Mouse (Mus musculus) adrenal gland, postnatal 4 days (tissue): ENCODE data around the gene Swsap1. TPM values are rescaled to one million over a fixed set of nuclear protein-coding genes. Genes with fewer than 3 reads are reported as not detected.

ENCODE experiments used
- DNase-seq, 2 experiments: peaks; one replicate each; pipeline ENCODE4 v3.0.0; 2021 to 2022; ENCODE audit warnings: low spot score in 2 of 2, mixed read lengths in 2 of 2
- total RNA-seq, 2 experiments: library from RNA; stranded (reverse); gene quantifications; 2 replicates each; pipeline ENCODE4 v1.2.3; 2021

Swsap1 gene
- total RNA-seq, 2 experiments from 2014 or later = 15.9 to 16.1 TPM

DNA sequence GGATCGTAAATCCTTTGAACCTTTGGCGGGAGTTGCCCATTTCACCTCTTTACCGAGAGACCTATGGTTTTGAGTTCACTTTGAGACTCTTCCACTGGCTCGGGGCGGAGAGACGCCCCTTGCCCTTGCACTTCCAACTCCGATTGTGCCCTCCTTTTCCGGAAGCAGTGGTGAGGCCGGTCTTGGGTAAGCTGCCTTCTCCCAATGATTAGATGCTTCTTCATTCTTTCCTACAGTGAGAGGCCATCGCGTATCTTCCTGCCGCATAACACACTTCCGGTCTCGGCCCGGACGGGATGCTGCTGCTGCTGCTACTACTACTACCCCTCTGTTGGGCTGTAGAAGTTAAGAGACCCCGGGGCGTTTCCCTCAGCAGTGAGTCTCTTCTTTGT lies 47.6 kb downstream of the Swsap1 start:
- peak in 1 of 2 experiments; percentile 19 for DNase-seq

DNA sequence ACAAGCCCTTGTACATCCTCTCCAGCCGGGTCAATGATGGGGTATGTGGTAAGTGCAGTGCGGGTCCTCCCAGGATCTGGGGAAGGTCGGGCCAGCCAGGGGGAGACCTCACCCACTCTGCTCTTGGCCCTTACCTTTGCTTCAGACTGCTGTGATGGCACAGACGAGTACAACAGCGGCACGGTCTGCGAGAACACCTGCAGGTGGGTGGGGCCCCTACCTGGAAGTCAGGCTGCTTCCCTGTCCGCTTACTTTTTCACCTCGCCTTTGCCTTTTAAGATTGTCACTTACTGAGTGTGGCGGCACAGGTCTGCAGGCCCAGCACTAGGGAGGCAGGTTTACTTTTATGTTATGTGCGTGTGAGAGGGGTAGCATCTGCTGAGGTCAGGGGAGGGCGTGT lies 49.0 kb downstream of the Swsap1 start:
- DNase-seq = no peak

Other genes starting within 250 kb of the Swsap1 start
- 10 to 100 TPM; 26.7 to 31.9 TPM for gene Ldlr, start 232.3 kb upstream of the Swsap1 start, total RNA-seq
- gene Spc24, start 195.5 kb upstream of the Swsap1 start, total RNA-seq = 10 to 100 TPM; 19.6 to 22.8 TPM
- gene Kank2, start 157.0 kb upstream of the Swsap1 start, total RNA-seq = 10 to 100 TPM; 52.5 to 57.4 TPM
- 1 to 10 TPM; 1.3 to 7.3 TPM for gene Angptl8, start 120.2 kb upstream of the Swsap1 start, total RNA-seq
- 10 to 100 TPM; 74.7 to 79.1 TPM for gene Dock6, start 103.1 kb upstream of the Swsap1 start, total RNA-seq
- 10 to 100 TPM; 55.5 to 60.2 TPM for gene Rab3d, start 37.6 kb upstream of the Swsap1 start, total RNA-seq
- 10 to 100 TPM; 13.3 to 14.2 TPM for gene Ccdc159, start 28.3 kb upstream of the Swsap1 start, total RNA-seq
- 100 to 1,000 TPM; 242 to 269 TPM for gene Tmem205, start 28.2 kb upstream of the Swsap1 start, total RNA-seq
- 10 to 100 TPM; 39.4 to 41.6 TPM for gene Plppr2, start 18.7 kb upstream of the Swsap1 start, total RNA-seq
- gene Epor, start 7.8 kb downstream of the Swsap1 start, total RNA-seq = 10 to 100 TPM in 1 of 2 experiments, 1 to 10 TPM in 1; 7.7 to 10.2 TPM
- 10 to 100 TPM; 26.1 to 36.2 TPM for gene Rgl3, start 33.7 kb downstream of the Swsap1 start, total RNA-seq
- gene Ccdc151, start 46.9 kb downstream of the Swsap1 start, total RNA-seq = 1 to 10 TPM; 1.4 to 2.0 TPM
- gene Prkcsh, start 47.1 kb downstream of the Swsap1 start, total RNA-seq = 100 to 1,000 TPM; 148 to 155 TPM
- 1 to 10 TPM; 7.0 to 9.5 TPM for gene Elavl3, start 96.3 kb downstream of the Swsap1 start, total RNA-seq
- not detected for gene Gm49318, start 115.5 kb downstream of the Swsap1 start, total RNA-seq
- gene Zfp653, start 115.6 kb downstream of the Swsap1 start, total RNA-seq = 10 to 100 TPM; 14.5 to 16.5 TPM
- gene Ecsit, start 129.7 kb downstream of the Swsap1 start, total RNA-seq = 10 to 100 TPM; 37.4 to 39.2 TPM
- 1 to 10 TPM in 1 of 2 experiments, under 1 TPM in 1; 0.81 to 1.6 TPM for gene Cnn1, start 143.5 kb downstream of the Swsap1 start, total RNA-seq
- gene Elof1, start 161.4 kb downstream of the Swsap1 start, total RNA-seq = 10 to 100 TPM; 74.2 to 78.4 TPM
- gene Acp5, start 180.0 kb downstream of the Swsap1 start, total RNA-seq = 10 to 100 TPM; 12.9 to 13.0 TPM
- gene Pigyl, start 201.1 kb downstream of the Swsap1 start, total RNA-seq = 10 to 100 TPM; 55.8 to 62.3 TPM
- 1 to 10 TPM in 1 of 2 experiments, under 1 TPM in 1; 0.90 to 1.5 TPM for gene Zfp872, start 232.3 kb downstream of the Swsap1 start, total RNA-seq